Mouse (Mus musculus) cerebellum, adult 8-10 months (tissue): ENCODE data around the gene Vps54.
"Not testable (repeated sequence)": the region's sequence is repeated elsewhere in the genome, so short reads cannot be mapped to it uniquely, and the experiment has no call there.

Experiments used
- DNase-seq: peaks from one replicate; pipeline ENCODE4 v3.0.0; 2022

Vps54 gene

GRCm38 (mm10) chr11:21247203-21247865 lies 8.3 kb downstream of the Vps54 start:
- no peak for DNase-seq

GRCm38 (mm10) chr11:21247940-21248339 lies 8.9 kb downstream of the Vps54 start:
- DNase-seq: no peak

- DNase-seq: no peak
Observed at GRCm38 (mm10) chr11:21250366-21250765, 11.3 kb downstream of the Vps54 start.

GRCm38 (mm10) chr11:21258611-21259010 lies 19.5 kb downstream of the Vps54 start:
- not testable (repeated sequence) for DNase-seq

GRCm38 (mm10) chr11:21265423-21265822 lies 26.3 kb downstream of the Vps54 start:
- DNase-seq: no peak

- no peak for DNase-seq
Observed at GRCm38 (mm10) chr11:21276151-21276550, 37.1 kb downstream of the Vps54 start.

- DNase-seq: no peak
Observed at GRCm38 (mm10) chr11:21286391-21286790, 47.3 kb downstream of the Vps54 start.

GRCm38 (mm10) chr11:21288153-21288552 lies 49.1 kb downstream of the Vps54 start:
- not testable (repeated sequence) for DNase-seq

GRCm38 (mm10) chr11:21295486-21295885 lies 56.4 kb downstream of the Vps54 start:
- no peak for DNase-seq

- no peak for DNase-seq
Observed at GRCm38 (mm10) chr11:21303619-21304018, 64.5 kb downstream of the Vps54 start.

GRCm38 (mm10) chr11:21307078-21307668 lies 68.1 kb downstream of the Vps54 start:
- no peak for DNase-seq

- no peak for DNase-seq
Observed at GRCm38 (mm10) chr11:21308119-21308518, 69.0 kb downstream of the Vps54 start.

GRCm38 (mm10) chr11:21309516-21309915 lies 70.4 kb downstream of the Vps54 start:
- no peak for DNase-seq

- DNase-seq: no peak
Observed at GRCm38 (mm10) chr11:21313922-21314657, 75.0 kb downstream of the Vps54 start.

GRCm38 (mm10) chr11:21321577-21321976 lies 82.5 kb downstream of the Vps54 start:
- DNase-seq: no peak

GRCm38 (mm10) chr11:21322349-21322748 lies 83.3 kb downstream of the Vps54 start:
- no peak for DNase-seq

GRCm38 (mm10) chr11:21325781-21326180 lies 86.7 kb downstream of the Vps54 start:
- no peak for DNase-seq

GRCm38 (mm10) chr11:21326770-21327169 lies 87.7 kb downstream of the Vps54 start:
- DNase-seq: no peak

- no peak for DNase-seq
Observed at GRCm38 (mm10) chr11:21327486-21327885, 88.4 kb downstream of the Vps54 start.

- DNase-seq: no peak
Observed at GRCm38 (mm10) chr11:21328141-21328540, 89.1 kb downstream of the Vps54 start.

- DNase-seq: no peak
Observed at GRCm38 (mm10) chr11:21332639-21333295, 93.7 kb downstream of the Vps54 start.

- DNase-seq: no peak
Observed at GRCm38 (mm10) chr11:21337855-21338254, 98.8 kb downstream of the Vps54 start.

- DNase-seq: no peak
Observed at GRCm38 (mm10) chr11:21339088-21339487, 100.0 kb downstream of the Vps54 start.

- no peak for DNase-seq
Observed at GRCm38 (mm10) chr11:21343490-21343889, 104.4 kb downstream of the Vps54 start.
